Mouse (Mus musculus) lung, adult 2 months (tissue): ENCODE measurements around the gene Gga2.

Experiments
- CTCF ChIP-seq: fragments of 200-500 bp; IDR thresholded peaks from 2 replicates; pipeline ENCODE4 v1.5.1; 2011; ENCODE audit warnings: mild to moderate bottlenecking, low read length, control low read depth; ENCODE audit not compliant: insufficient read depth
- POLR2A ChIP-seq: fragments of 200-500 bp; IDR thresholded peaks from 2 replicates; pipeline ENCODE4 v1.6.1; 2011; ENCODE audit warnings: low read depth, mild to moderate bottlenecking, control low read depth, low read length, borderline replicate concordance; ENCODE audit errors: extremely low read depth

GRCm38 (mm10) chr7:122050834-122051233 lies 29.8 kb upstream of the Gga2 start:
- no peak for TF ChIP-seq CTCF
- no peak for TF ChIP-seq POLR2A
